11 mouse cellular contexts compared by ENCODE assay signal in genomic region chr8:93668306-93668705, GRCm38 (mm10).
DNase-seq lines count a peak whose midpoint lies in the region; ATAC-seq and TF ChIP-seq lines count a peak whose summit lies in the region.
"Had no signal": no experiment of that assay in that cellular context is flagged by ENCODE, and none has a peak within 500 bp of the region (broad histone marks: within the 10 kb centered on the region; RNA-seq: fewer than 3 reads in every experiment).

No protein-coding gene starts in this region.

- no peak for DNase-seq in gastrocnemius, adult 2 months
- no peak for DNase-seq in gastrocnemius, postnatal 10 days
- DNase-seq in liver, postnatal 0 days = peak; percentile 19
- DNase-seq in heart, postnatal 36 days = peak; percentile 5 to 15
- peak; percentile 47 for DNase-seq in lung, postnatal 14 days
- no peak for DNase-seq in thymus, postnatal 25 days
- no peak for DNase-seq in cerebellum, adult 11 months
- DNase-seq: cerebellum, postnatal 36 days; right cerebral cortex, postnatal 25 days had no signal

- TF ChIP-seq CTCF in gastrocnemius, adult 2 months (IDR thresholded peaks at IDR 0.05) = no peak
- TF ChIP-seq CTCF in liver, postnatal 0 days (IDR thresholded peaks at IDR 0.05; ENCODE audit: low read depth) = no peak

- H3K4me1 ChIP-seq in liver, postnatal 0 days (ENCODE audit: insufficient read depth) = no peaks in the 10 kb centered on the region
- H3K4me1 ChIP-seq in liver, embryonic 12.5 days = no peaks in the 10 kb centered on the region

- H3K9me3 ChIP-seq in liver, postnatal 0 days (ENCODE audit: low read length) = no peaks in the 10 kb centered on the region
- H3K9me3 ChIP-seq in liver, embryonic 12.5 days (replicated peaks) = no peaks in the 10 kb centered on the region
- H3K9me3 ChIP-seq: hindbrain, embryonic 15.5 days had no signal

- H3K36me3 ChIP-seq in liver, postnatal 0 days (replicated peaks; ENCODE audit: insufficient read depth, low read length) = no peaks in the 10 kb centered on the region
- H3K36me3 ChIP-seq in liver, embryonic 12.5 days = no peaks in the 10 kb centered on the region
- H3K36me3 ChIP-seq: hindbrain, embryonic 15.5 days had no signal

- ATAC-seq in liver, postnatal 0 days = no peak
- no peak for ATAC-seq in liver, embryonic 12.5 days

- WGBS in liver, postnatal 0 days (ENCODE audit: insufficient replicate concordance) = 54% methylated on average over 7 of the region's 7 CpGs
- WGBS in liver, embryonic 12.5 days (ENCODE audit: insufficient replicate concordance) = 62% methylated on average over 7 of the region's 7 CpGs

- H3K4me2 ChIP-seq in liver, postnatal 0 days (ENCODE audit: low read depth, low read length) = no peak overlapping the region
- H3K4me2 ChIP-seq in liver, embryonic 12.5 days = no peak overlapping the region
- H3K4me2 ChIP-seq: hindbrain, embryonic 15.5 days had no signal

- peak overlapping the region; percentile 20; the same call in 1 of the 2 replicates for H3K27ac ChIP-seq in gastrocnemius, adult 2 months
- H3K27ac ChIP-seq in liver, postnatal 0 days (ENCODE audit: low read depth) = no peak overlapping the region
- H3K27ac ChIP-seq in liver, embryonic 12.5 days = no peak overlapping the region
- H3K27ac ChIP-seq: hindbrain, embryonic 15.5 days had no signal

- TF ChIP-seq EP300 in liver, postnatal 0 days (IDR thresholded peaks at IDR 0.05; ENCODE audit: low read depth) = no peak

- intact Hi-C loops in gastrocnemius, adult 2 months (cut with DNase I) = loop anchor here (10.0 kb wide), 1 partner anchor 376 kb away; no protein-coding TSS in a partner anchor
- intact Hi-C loops in heart, postnatal 36 days (cut with DNase I) = no loop called here

- no peak overlapping the region for H3K9ac ChIP-seq in liver, postnatal 0 days (replicated peaks)
- no peak overlapping the region for H3K9ac ChIP-seq in liver, embryonic 12.5 days
- H3K9ac ChIP-seq: hindbrain, embryonic 15.5 days had no signal

- no peaks in the 10 kb centered on the region for H3K27me3 ChIP-seq in liver, postnatal 0 days (ENCODE audit: insufficient read depth, low read length)
- H3K27me3 ChIP-seq in liver, embryonic 12.5 days (replicated peaks) = no peaks in the 10 kb centered on the region
- H3K27me3 ChIP-seq: hindbrain, embryonic 15.5 days had no signal

- no peak overlapping the region for H3K4me3 ChIP-seq in gastrocnemius, adult 2 months
- H3K4me3 ChIP-seq in liver, postnatal 0 days (ENCODE audit: low read depth, low read length) = no peak overlapping the region
- no peak overlapping the region for H3K4me3 ChIP-seq in liver, embryonic 12.5 days
- H3K4me3 ChIP-seq: hindbrain, embryonic 15.5 days had no signal

Comparison
In these comparisons a context has a peak if more than half of its experiments do, and no peak if none do; other contexts are left out.
1. DNase-seq: peak in liver, postnatal 0 days (single experiment), heart, postnatal 36 days (2 of 2) and lung, postnatal 14 days (single experiment); none in gastrocnemius, adult 2 months (single experiment), gastrocnemius, postnatal 10 days (single experiment), thymus, postnatal 25 days (single experiment) and cerebellum, adult 11 months (single experiment).